Mouse (Mus musculus): ENCODE results near the gene Pex5.

Gene Pex5

DNA sequence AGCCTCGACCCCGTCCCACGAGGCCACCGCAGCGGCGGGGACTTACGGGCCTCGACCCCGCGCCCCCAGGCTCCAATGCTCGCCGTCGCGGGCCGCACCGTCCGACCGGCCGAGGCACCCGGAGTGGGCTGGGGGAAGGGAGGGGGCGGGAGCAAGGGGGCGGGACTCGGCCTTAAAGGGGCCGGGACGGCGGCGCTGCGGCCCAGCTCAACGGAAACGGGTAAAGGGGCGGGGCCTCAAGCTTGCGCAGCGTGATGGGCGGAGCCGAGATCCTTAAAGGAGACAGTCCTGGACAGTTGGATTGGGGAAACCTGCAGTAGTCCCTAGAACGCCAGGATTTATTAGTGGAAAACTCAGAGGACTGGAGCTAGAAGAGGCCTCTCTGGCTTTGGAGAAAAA lies at the start of gene Pex5:
Pex5 (minus strand) TSS at position 141 of the 399 bp plus-strand sequence.
- DNase-seq = peak; percentile 95 to 98

DNA sequence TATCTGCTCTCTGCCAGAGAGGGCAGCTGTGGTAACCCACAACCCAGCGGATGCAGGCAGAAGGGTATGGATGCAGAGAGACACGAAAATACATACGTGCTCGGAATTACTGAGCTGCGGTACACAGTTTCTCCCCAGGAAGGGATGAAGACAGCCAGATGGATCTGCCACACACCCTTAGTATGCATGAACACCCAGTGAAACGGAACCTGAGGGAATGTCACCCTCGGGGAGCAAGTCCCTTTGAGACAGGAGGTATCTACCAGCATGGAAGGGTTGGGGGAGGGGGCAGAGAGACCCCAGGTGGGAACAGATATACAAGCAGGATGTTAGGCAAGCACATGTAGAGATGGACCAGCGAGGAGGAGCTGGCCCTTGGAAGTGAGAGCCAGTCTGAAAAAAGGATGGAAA lies 49.0 kb upstream of the Pex5 start:
- DNase-seq = peak; percentile 52 to 54

DNA sequence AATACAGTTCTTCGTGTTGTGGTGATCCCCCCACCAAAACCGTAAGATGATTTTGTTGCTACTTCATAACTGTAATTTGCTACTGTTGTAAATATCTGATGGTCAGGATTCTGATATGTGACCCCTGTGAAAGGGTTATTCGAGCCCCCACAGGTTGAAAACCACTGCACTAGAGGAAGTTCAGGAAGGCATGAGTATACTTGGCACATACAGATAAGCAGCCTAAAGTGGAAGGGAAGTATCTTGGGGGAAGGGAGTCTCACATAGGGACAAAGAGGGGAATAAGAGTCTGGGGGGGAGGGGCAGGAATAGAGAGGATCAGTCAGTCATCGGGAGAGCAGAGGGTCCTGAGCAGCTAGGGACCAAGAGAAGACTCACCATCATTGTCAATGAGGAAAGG lies 44.5 kb upstream of the Pex5 start:
- DNase-seq = no peak

DNA sequence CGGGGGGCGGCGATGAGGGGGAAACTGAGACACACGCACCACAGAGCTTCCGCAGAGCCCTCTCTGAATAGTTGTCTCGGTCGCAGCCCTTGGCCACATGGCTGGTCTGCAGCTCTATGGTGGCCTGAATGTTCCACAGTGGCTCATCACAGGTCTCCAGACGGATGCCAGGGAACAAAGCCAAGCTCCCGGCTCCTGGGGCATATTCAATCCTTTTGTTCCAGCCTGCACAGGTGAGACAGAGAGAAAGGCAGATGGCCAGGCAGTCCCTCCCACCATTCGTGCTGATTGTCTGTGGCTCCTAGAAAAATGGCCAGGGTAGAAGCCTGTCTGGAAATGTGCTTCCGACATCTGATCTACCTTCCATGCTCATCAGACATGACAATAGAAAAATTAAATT lies 43.6 kb upstream of the Pex5 start:
- DNase-seq = peak; percentile 96 to 98

DNA sequence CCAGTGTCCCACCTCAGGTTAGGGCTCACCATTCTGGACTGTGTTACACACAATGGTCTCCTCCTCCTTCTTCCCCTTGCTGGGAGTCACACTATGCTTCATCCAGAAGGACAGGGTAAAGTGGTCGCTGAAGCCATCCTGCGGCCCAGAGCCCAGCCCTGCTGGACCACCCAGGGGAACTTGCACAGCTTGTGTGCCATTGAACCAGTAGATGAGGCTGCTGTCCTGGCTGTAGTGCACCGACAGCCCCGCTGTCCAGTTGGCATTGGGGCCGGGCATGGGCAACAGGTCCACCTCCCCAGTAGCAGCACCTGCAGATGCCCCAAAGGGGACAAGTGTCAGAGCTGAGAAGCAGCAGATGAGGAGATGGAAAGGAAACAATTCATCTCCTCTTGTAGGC lies 43.0 kb upstream of the Pex5 start:
- DNase-seq = peak in 1 of 2 experiments; percentile 33

DNA sequence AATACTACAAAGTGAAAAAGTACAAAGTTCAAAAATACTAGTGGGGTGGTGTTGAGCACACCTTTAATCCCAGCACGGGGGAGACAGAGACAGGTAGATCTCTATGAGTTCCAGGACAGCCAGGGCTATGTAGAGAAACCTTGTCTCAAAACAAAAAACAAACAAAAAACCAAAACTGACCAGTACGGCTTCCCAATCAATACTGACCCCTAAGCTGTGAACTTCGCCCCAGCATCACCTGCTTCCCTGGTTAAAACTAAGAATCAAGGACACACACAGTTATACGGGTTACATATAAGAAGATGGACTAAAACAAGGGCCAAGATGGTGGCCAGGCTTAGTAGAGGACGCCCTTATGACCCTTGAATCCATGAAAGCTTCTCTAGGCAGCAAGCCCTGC lies 41.4 kb upstream of the Pex5 start:
- DNase-seq = no peak

DNA sequence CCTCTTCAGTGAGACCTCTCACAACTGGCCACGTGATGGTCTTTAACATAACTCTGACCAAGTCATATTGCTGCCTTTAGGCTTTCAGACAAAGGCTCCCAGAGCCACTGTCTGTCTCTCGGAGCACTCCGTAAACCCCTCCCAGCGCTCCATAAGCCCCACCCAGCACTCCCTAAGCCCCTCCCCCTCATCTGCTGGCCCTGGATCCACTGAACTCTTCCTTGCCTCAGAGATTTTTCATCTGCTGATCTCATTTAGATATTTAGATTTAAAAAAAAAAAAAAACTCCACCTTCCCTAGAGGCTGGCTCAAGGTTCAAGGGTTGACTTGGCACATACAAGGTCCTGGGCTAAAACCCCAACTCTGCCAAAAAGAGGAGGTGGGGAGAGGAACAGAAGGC lies 38.9 kb upstream of the Pex5 start:
- no peak for DNase-seq

DNA sequence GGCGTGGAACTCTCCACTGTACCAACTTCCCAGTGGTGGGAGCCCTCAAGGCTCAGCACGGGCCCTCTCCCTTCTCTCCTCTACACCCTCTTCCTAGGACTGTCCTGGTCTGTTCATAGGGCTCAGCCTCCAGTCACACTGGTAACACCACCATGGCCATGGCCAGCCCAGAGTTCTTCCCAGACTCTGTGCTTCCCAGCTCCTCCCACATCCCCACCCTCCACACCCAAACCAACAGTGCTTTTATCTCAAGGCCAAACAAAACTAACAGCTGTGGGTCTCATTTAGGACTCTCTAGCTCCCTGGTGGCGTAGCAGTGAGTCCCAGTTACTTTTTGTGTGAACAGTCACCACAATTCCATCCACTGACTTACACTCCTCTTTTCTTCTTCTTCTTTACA lies 37.1 kb upstream of the Pex5 start:
- no peak for DNase-seq

DNA sequence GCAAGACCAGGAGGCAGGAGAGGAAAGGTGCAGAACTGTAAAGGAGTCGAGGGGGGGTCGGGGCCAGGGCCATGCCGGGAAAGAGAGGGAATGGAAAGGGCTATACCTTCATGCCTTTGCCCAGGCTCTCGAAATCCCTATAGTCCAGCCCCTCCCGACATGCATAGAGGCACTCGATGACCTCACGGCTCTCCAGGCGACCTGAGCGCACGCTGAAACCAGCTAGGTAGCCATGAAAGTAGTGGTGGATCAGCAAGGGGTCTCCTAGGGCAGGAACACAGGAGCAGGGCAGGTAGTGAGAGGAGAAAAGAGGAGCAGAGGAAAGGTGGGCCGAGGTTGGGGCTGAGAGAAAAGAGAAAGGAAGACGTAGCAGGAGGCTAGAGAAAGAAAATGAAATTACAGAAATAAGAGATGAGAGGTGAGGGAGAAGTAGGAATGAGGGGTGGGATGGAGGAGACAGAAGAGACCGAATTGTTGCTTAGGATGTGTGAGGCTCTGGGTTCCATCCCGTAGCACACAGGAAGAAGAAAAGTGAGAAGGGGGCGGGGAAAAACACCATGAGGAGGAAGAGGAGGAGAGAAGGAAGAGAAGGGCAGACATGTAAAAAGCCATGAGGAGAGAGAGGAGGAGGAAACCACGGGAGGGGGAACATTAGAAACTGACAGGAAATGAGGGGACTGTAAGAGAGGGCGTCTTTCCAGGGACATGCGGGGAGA lies 35.0 kb upstream of the Pex5 start:
- no peak for DNase-seq

DNA sequence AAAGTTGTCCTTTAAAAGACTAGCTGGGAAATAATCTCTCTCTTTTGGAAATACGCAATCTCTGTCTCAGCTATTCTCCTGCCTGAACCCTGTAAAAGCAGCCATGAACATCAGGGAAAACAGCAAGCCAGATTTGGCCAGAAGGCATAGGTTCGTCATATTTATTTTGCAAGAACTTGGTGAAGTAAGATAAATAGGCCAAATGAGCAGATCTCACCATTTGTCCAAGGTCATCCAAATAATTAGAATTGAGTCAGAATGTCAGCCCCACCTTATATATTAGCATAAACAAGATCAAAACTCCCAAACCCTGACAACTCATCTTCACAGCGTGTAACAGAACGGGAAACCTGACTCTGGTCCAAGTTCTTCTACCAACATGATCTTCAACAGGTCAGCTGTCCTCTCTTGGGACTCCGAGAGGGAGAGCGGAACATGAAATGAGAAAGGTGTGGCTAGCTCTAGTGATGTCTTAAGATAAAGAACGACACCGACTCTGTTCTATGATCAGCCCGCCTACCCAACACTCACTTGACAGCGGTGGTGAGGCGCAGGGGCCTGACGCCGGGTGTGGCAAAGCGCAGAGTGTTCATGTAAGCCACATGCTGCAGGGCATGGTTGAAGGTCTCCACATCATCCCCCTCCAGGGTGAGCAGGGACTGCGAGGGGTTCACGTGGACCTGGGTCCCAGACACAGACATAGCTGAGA lies 34.2 kb upstream of the Pex5 start:
- DNase-seq = no peak

DNA sequence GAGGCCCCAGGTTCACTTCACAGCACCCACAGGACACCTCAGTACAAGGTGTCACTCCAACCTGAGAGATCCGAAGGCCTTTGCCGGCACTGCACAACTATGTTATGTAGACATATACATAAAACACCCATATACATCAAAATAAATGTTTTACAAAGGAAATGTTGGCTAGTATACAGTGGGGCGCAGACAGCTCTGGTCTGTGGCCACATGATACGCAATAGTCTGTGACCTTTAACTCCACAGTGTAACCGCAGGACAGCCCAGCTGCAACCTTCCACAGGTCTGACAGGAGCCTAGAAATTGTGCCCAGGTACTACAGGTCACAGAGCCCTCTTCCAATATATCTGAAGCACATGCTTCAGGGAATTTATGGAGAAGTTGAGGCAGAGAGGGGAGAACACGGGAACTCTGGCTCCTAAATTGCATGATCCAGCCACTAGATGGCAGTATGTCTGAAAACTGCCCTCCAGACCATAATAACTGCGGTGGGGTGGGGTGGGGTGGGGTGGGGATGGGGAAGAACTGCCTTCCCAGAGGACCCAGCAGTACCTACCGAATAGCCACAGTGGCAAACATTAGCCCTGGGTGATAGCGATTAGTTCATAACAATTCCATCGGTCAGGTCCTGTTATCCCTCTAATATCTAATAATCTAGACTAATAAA lies 33.5 kb upstream of the Pex5 start:
- peak in 1 of 2 experiments; percentile 46 for DNase-seq

DNA sequence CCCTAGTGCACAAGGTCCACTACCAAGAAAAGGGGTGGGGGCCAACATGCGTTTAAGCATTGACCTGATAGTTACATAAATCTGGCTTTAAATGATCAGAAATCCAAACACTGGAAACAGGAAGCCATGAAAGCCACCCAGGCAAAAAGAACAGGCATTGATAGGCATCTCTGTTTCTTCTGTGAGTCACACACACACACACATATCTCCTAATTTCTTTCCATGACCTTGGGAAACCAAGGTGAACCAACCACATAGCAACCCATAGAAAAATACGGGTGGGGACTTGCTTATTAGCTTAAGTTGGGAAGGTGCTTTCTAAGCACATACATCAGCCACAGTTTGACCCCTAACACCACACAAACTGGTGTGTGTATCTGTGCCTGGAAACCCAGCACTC lies 32.5 kb upstream of the Pex5 start:
- no peak for DNase-seq

DNA sequence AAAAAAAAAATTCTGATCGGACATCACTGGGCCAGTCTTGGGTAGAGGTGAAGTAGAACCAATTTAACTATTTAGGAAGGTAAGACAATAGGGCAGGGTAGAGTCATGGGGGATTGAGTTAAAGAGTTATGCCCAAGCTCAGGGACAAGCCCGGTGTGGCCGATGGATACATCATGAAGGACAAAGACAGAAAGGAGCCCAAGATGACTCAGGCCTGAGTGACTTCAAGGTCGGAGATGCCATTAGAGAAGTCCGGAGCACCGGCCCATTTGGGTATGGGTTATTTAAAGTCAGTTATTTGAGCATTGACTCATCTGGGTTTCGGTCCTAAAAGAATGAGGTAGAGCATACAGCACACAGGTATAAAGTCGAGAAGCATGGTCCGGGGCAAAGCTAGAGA lies 31.6 kb upstream of the Pex5 start:
- no peak for DNase-seq

DNA sequence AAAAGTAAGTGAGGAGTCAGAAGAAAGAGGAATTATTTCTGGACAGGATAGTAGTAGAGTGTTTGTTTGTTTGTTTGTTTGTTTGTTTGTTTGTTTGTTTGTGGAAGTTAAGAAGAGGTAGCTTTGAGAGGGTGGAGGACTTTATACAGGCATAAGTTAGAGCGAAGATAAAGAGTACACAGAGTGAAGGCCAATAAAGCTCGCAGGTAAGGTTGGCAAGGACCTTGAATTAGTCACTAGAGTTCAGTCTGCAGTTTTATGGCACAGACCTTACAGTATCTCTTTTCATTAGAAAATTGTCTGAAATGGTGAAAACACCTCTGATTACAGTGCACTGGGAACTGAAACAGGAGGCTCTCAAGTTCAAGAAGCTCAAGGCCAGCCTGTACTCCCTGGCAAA lies 31.2 kb upstream of the Pex5 start:
- no peak for DNase-seq

DNA sequence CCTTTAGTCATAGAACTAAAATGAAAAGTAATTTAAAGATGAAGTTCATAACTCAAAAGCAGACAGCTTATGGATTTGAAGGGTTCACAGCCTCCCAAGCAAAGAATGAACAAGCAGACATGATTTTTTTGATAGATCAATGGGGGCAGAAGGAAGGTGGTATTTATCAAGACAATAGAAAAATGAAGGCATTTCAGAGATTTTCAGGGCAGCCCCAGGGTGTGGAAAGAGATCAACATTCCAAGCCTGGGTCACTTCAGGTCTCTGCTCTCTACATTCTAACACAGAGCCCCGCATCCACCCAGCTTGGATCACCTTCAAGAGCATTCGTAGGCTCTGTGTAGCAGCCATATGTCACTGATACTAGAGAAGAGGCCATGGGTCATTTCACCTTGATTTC lies 28.5 kb upstream of the Pex5 start:
- DNase-seq = no peak

DNA sequence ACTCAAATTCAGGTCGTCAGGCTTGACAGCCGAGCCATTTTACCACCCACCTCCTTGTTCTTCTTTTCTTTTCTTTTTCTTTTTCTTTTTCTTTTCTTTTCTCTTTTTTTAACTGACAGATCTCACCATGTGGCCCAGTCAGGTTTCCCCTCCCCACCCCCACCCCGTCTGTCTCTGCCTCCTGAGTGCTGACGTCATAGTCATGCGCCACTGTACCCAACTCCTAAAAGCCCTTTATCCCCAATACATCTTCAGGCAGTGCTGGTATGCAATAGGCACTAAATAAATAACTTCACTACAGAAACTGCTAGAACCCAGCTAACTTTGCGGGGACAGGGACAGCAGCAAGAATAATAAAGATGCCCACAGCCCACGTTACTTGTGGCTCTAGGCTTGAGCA lies 21.4 kb upstream of the Pex5 start:
- no peak for DNase-seq

DNA sequence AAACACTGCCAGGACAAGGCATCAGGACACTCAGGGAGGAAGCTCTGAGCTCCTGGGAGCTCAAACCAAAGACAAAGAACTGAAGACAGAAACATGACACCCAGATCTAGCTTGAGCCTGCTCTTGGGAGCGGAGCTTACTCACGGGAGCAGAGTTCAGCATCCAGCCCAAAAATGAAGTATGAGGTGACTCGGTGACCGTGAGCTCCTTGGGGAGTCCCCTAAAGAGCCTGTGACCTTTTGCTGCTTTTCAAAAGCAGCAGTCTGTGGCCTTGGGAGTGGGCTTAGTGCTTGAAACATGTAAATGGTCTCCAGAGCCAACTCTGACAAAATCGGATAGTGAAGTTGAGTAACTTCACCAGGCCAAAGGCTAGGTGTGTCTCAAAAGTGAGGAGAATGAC lies 20.3 kb upstream of the Pex5 start:
- no peak for DNase-seq

DNA sequence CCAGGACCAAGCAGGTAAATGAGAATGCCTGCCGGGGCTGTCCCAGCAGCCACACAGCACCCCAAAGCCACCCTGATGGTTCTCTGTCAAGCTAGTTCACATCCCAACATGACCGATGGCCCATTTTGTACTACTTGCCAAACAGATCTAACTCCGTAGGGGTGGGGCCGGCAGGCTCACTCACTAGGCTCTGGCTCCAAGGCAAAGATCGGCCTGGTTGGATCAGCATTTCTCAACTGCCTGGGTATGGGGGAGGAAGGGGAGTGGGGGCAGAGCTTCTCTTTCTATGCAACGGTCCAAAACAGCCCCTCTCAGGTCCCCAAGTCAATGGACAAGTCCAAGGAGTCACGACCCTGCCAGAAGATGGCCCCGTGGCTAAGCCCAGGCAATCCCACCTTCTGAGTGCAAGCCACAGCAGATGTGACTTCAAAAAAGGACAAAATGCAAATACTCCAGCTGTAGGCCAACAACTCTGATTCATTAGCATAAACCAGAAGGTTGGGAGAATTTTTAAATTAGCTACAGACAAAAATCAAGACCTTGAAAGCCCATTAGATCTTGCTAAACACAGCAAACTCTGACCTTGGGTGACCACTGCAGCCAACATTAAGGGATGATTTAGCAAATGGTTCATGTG lies 18.9 kb upstream of the Pex5 start:
- DNase-seq = no peak

DNA sequence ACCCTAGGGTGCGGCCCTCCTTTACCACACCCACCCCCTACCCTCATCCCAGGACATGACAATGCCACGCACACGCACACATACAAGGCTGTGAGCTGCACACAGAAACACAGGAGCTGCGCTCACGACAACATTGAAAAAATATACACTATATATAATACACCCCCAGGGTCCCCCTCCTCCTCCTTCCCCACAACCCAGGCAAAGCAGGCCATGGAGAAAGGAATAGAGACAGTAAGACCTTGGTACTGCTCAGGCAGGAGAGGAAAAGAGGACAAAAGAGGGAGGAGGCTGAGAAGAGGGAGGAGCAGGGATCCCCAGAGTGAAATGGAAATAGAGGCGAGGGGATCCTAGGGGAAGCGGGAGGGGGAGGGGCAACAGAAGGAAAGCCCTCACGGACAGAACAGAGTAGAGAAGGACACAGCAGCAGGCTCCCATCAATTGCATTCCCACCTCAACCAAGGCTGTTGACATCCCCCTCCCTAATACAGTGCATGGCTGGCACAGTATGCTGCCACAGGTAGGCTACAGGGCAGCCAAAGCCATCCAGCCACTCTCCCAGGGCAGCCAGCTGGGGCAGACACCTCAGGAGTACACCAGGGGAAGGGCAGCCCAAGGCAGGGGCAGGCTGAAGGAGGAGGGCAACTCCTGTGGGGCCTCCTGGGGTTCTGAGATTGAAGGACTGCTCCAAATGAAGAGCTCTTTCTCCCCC lies 16.1 kb upstream of the Pex5 start:
- no peak for DNase-seq

DNA sequence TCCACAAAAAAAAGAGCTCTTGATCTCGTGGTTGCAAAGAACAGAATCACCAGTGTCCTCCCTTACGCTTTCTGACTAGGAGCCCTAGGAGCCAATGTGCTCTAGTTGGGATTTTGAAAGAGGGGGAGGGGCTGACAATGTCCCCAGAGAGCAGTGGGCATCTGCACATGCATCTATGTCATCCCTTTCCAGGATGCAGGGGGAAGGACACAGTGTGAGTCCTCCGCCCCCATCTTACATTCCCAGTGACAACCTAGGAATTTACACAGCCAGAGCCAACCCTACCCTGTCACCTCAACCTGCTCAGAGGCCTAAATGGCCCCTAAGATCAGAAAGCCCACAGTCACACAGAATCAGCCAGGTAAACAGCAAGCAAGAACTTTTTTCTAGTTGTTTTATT lies 15.5 kb upstream of the Pex5 start:
- no peak for DNase-seq

DNA sequence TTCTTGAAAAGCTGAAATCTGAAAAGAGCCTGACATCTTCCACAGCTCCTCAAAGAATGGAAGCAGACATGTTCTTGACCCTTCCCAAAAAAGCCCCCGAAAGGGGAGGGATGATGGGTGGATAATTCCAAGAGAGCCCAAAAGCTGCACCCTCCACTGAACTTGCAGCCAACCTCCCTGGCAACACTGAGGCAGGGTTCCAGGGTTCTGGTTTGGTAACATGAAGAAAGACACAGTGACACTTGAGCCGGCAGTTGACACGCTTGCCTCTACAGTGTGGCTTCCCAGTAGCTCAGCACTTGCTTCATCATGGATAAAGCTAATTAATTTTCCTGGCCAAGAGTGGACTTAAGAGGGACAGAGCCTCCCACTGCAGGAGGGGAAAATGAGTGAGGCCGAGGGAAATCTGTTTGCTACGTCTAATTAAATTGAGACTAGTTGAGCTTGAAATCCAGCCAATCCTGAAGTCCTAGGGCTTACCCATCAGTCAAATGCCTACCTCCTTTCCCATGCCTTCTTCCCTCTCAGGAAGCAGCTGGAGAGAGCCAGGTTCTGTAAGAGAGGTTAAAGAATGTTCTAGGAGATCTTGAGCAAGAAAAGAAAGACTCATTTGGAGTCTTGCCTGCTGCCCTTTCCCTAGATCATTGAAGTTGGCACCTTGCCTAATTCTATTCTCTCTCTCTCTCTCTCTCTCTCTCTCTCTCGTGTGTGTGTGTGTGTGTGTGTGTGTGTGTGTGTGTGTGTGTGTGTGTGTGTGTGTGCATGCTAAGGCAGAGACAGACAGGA lies 13.1 kb upstream of the Pex5 start:
- DNase-seq = no peak

DNA sequence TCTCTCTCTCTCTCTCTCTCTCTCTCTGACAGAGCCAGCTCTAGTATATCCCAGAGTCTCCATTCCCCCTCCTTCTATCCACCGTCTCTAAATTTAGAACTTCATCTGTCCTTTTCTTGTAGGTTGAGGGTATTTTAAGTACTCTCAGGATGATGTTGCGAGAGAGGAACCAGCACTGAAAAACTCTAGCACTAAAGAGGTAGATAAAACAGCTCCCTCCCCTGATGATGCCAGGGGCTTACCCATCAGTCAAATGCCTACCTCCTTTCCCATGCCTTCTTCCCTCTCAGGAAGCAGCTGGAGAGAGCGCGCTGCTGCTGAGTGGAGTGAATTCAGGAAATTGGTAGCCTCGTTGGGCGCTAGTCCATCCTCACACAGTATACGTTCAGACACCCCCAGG lies 12.4 kb upstream of the Pex5 start:
- no peak for DNase-seq
